Mouse (Mus musculus) natural killer cell, adult 2 months (primary cell): Measurements from ENCODE around the gene Fau.
A peak's percentile ranks its signal among the peaks of the same experiment; 100 is the strongest.

Experiments used
- DNase-seq, 2 experiments: peaks; one replicate each; pipeline ENCODE4 v3.0.0; 2022; ENCODE audit warnings: low spot score in 2 of 2

The Fau gene

DNA sequence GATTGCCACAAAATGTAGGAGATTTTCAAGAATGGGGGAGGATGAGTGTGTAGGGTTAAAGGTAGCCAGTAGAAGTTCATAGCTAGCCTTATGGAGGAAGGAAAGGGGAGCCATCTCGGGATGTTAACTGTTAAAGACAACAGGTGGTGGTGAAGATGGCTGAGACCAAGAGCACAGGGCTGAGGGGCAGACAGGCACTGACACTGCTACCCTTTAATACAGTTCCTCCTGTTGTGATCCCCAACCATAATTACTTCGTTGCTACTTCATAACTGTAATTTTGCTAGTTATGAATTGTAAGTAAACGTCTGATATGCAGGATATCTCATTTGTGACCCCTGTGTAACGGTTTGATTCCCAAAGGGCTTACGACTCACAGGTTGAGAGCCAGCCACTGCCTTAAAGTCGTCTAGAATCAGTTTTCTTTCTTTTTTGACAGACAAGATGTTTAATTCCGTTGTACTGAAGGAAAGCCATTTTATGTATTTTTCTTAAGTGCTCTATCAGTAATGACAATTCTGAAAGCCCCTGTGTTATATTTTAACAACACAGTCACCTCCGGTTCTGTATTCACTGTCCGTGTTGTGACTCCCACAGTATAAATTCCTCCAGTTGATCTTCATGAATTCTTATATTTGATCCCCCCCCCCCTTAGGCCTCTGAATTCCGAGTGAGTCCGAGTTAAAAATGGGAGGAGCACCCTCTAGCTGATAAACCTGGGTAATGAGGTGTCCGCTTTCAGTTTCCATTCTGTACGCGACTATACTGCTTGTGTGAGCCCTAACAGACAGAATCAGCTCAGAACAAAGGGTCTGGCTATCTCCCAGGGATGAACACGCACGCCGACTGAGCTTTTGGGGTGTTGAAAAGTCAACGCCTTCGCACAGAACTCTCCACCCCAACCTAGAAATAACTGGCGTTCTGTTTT lies 12.0 kb upstream of the Fau start:
- peak; percentile 58 to 60 for DNase-seq

DNA sequence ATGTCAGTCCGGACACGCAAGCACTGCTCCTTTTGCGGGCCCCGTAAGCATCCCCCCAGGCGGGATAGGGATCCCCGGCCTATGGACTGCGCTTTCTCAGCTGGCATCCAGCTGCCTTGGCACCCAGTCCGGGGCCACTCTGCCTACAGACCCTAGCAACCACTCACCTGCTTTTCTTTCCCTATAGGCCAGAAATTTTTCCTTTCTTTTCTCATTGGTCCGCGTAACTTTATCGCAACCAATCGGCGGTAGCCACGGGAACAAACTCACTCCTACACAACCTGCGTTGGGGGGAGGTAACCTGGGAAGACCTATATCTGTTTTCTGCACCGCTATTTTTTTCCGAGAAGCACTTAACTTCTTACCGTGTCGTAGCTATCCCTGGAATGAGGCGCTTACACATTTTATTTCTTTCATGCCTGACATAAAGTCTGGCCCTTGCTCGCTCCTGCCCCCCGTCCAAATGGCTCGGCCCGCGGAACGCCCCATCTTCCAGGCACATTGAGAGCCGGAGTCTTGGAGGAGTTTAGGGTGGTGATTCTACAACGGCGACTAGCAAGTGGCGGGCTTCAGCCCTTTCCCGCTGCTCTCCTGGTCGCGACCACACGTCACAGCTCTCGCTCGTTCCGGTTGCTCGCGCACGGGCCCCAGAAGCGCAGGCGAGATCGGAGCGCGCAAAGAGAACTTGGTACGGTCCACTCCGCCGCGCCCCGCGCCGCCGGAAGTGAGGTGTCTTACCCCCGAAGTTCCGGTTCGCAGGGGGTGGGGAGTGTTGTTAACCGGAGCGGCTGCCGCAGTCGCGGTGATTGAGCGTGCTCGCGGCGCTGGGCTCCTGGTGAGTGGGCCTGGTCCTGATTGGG lies 11.1 kb upstream of the Fau start, which contains the start of gene Syvn1:
TSS of gene Syvn1 (plus strand) at position 283 of the 860 bp plus-strand sequence.
- DNase-seq, result peak; percentile 90 to 91

DNA sequence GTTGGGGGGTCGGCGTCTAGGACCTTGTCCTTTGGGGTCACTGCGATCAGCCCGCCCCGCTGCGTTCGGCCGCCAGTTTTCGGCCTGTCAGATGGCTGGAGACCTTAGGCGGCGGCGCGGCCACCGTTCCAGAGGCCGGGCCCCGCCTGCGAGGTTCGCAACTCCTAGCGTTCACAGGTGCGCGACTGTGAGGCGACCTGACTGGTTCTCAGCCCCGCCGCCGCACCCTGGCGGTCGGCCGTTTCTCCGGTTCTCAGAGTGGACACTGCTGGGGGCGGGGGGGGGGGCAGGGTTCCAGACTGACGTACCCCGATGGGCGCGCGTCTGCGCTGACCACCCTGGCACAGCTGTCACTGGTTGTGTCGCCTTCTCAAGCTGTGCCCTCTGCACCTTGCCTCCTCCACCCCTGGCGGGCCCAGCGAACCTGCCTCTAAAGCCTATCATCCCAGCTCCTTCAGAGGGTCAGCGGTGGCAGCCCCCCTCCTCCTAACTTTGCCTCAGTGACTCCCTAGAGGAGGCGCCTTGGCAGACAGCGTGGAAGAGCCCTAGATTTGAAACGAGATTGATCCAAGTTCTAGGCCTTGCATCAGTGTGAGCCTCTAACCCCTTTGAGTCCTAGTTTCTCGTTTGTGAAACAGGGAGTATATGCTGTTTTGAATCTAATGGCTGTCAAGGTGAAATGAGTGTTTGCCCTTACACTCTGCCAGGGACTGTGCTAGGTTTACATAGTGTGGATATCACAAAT lies 10.3 kb upstream of the Fau start:
- no peak for DNase-seq

DNA sequence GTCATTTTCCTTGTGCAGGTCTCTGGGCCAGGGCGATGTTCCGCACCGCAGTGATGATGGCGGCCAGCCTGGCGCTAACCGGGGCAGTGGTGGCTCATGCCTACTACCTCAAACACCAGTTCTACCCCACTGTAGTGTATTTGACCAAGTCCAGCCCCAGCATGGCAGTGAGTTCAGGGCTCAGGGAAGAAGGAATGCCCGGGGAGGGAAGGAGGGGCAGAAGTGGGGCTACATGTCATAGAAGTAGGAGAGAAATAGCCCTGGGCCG lies 9.8 kb upstream of the Fau start:
- DNase-seq, result no peak

DNA sequence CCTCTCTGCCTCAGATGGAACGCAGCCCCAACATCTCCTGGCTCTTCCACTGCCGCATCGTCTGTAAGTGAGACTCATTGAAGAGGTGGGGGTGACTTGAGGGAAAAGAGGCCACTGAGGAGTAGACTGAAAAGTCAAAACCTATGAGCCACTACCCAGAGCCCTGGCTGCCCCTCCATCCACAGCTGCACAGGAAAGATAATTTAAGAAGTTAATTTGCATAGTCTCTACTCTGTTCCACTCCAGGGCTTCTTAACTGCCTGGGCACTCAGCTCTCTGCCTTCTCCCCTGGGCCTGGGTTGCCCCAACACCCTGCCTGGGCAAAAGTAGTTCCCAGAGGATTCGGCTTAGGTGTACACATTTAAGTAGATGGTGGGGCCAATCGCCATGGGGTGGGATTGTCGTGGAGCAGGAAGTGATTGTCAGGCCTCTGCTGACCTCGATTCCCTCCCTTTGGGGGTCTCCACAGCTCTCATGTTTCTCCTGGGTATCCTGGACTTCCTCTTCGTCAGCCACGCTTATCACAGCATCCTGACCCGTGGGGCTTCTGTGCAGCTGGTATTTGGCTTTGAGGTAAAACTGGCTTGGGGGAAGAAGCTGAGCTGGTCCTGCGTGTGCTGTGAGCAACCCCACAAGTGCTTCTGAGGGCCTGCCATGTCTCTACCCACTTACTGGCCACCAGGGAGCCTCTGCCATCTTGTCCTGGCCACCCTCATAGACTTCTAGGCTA lies 8.8 kb upstream of the Fau start:
- peak in 1 of 2 experiments; percentile 52 for DNase-seq

DNA sequence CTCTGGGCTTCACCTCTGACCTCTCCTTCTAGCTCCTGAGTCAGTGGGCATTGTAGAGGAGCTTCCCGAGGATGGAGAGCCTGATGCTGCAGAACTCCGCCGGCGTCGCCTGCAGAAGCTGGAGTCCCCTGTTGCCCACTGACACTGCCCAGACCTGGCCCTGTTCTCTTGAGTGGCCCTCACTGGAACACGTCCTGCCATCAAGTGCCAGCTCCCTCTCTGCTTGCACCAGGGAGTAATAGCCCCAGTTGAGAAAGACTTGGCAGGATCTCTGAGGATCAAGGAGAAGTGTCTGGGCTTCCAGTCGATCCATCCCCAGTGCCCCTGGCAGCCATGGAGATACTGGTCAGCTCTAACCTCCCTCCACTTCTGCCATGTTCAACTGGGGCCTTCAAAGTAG lies 5.1 kb upstream of the Fau start:
- no peak for DNase-seq

DNA sequence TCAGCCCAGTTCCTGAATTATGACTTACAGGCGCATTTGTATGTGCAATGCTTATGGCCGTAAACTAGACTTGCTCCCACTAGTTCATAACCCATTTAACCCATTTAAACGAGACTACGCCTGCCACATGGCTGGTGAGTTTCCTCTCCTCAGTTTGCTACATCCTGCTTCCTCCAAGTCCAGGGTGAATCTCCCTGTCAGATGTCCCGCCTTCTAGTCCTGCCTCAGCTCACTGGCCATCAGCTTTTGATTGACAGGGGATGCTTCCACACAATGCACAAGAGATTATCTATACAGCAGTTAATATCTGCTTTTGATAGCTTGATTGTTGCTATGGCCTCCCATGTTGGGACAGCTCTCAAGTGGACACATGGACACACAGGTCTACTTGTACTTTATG lies 3.3 kb upstream of the Fau start:
- DNase-seq, result no peak

DNA sequence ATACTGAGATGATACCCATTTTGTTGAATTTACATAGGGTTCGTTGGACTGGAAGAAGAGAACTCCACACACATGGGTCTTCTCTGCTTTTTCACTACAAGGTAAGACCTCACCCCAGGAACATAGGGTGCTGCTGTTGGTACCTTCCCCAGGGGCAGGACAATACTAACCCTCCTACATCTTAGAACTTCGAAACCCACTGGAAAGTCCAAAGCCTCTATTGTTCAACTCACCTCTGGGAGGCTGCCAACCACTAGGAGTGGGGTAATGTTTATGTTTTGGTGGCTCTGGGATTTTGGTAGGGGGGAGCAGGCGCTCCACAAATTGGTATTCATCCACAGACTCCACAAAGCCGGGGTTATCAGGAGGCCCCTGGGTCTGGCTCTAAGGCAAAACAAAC lies 948 bp upstream of the Fau start:
- no peak for DNase-seq

DNA sequence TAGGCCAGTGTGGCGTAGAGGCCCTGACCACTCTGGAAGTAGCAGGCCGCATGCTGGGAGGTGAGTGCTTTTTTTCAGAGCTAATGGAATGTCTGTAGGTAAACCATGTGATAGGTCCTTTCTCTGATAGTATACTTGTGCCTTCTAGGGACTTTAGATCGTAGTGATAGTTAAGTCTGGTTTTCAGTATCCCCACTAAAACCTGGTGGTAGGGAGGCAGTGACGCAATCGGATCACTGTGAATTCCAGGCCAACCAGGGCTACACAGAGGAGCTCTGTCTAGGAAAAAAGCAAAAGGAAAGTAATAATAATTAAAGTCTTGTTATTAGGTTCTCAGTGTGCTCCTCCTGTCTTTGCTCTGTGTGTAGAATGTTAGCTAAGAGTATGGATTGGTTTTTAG lies 869 bp downstream of the Fau start:
- DNase-seq, result no peak

DNA sequence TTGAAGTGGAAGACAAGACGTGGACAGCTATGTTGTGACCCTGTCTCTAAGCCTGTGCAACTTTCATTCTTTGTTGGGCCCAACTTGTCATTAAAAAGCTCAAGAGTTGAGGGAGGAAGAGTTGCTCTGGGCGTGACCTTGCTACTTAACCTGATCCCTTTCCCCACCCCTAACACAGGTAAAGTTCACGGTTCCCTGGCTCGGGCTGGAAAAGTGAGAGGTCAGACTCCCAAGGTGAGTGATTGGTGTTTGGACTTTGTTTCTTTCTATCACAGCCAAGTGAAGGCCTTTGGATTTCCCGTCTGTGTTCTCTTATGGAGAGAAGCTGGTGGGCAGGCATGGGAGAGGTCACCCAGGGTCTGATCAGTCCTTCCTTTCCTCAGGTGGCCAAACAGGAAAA lies 1.3 kb downstream of the Fau start:
- DNase-seq, result no peak

DNA sequence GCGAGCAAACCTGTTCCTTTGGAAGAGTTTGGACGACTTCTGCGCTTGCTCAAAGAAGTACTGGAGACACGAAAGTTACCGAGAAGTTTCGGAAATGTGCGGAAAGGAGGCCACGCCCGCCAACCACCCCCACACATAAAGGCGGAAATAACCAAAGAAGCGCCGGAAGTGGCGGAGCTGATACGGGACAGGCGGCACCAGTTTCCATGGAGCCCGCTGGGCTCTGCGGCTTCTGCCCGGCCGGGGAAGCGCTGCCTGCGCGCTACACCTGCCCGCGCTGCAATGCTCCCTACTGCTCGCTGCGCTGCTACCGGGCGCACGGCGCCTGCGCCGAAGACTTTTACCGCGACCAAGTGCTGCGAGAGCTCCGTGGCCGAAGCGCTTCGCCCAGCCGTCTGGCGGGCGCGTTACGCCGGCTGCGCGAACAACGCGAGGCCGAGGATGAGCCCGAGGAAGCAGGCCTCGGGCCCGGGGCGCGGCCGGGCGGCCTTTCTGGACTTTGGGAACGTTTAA lies 3.4 kb downstream of the Fau start, which contains the start of gene Znhit2:
TSS of gene Znhit2 (plus strand) at position 172 of the 513 bp plus-strand sequence.
- DNase-seq, result peak; percentile 92 to 93

DNA sequence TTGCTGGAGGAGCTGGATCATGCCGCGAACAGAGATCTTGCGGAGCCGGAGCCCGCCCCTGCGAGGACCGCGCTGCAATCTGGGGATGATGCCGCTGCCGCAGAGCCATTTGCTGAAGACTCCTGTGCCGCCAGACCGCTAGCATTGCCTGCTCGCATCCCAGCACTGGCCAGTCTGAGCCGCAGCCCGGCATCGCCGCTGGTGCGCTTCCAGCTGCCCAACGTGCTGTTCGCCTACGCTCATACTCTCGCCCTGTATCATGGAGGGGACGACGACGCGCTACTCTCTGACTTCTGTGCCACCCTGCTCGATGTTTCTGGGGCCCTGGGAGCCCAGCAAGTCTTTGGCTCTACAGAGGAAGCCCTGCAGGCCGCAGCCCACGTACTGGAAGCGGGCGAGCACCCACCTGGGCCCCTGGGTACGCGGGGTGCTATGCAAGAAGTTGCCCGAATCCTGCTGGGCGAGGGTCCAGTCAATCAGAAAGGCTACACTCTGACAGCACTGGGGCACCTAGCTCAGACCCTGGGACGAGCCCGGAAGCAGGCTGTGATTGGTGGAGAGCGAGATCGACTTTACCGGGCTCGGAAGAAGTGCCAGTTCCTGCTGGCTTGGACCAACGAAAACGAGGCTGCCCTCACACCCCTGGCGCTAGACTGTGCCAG lies 4.1 kb downstream of the Fau start:
- DNase-seq, result peak; percentile 49 to 56

DNA sequence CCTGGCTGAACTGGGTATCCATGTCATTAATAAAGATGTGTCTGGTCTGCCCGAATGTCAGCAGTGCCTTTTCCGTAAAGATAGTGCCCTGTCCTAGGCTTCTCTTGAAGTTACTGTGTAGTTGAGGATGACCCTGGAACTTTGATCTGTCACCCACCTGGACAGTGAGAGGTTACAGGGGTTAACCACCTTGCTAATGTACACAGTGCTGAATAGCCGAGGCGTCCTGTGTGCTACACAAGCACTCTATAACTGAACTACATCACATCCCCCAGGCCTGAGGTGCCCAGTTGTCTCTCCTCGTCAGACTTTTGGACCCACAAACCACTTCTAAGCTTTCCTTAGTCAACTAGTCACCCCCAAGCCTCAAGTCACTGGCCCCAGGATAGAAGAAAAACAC lies 4.8 kb downstream of the Fau start:
- DNase-seq, result no peak

DNA sequence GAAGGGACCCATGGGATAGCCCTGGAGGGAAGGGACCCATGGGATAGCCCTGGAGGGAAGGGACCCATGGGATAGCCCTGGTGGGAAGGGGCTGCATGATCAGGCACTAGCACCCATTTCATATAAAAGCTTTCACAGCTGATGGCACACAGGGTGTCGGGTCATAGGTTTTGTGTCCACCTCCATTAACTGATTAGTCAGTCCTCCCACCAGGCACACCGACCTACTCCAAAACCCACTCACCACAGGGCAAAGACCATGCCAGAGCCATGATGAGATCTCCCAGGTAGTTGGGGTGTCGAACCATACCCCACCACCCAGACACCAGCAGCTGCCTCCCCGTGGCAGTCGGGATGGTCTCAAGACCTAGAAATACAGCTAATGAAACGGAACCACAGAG lies 5.4 kb downstream of the Fau start:
- DNase-seq, result no peak

DNA sequence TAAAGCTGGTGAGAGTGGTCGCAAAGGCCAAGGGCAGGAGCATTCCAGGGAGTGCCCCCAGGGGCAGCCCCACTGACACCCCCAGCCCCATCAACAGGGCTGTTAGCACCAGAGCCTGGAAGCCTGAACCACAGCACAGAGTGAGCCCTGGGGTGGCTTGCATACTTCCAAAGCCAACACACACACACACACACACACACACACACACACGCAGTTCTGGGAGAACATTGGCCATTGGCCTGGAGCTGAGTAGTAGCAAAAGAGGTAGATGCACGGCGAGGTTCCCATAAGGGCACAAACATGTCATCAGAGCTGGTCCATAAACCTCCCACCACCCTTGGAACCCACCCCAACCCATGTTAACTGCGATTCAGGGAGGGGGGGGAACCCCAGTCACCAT lies 8.9 kb downstream of the Fau start:
- DNase-seq, result no peak

DNA sequence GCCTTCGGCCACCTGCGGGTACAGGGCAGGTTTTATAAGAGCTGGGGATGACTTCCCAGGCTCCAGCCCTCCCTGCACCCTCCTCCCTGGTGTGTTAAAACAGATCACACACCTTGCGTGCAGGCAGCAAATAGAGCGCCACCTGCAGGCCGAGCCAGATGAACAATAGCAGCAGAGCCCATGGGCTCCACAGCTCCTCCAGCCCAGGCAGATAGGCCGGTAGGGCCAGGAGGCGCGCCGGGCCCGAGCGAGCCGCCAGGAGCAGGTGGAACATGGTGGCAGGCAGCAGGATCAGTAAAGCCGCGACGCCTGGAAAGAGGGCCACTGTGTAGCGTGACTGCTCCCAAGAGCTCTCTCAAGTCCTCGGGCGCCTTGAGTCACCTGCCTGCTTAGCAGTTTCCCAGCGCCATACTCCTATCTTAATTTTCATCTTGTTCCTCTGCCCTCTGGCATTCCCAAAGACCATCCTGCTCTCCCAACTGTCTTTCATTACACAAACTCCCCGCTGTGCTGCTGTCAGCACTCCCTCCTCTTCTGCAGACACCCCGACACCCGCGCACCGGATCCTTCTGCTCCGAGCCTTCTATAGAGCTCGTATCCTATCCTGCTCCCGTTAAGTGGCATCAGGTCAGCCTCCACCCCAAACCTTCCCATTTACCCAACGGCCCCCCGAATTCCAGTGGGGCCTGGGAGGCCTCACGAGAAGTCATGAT lies 9.5 kb downstream of the Fau start:
- peak; percentile 80 to 87 for DNase-seq

DNA sequence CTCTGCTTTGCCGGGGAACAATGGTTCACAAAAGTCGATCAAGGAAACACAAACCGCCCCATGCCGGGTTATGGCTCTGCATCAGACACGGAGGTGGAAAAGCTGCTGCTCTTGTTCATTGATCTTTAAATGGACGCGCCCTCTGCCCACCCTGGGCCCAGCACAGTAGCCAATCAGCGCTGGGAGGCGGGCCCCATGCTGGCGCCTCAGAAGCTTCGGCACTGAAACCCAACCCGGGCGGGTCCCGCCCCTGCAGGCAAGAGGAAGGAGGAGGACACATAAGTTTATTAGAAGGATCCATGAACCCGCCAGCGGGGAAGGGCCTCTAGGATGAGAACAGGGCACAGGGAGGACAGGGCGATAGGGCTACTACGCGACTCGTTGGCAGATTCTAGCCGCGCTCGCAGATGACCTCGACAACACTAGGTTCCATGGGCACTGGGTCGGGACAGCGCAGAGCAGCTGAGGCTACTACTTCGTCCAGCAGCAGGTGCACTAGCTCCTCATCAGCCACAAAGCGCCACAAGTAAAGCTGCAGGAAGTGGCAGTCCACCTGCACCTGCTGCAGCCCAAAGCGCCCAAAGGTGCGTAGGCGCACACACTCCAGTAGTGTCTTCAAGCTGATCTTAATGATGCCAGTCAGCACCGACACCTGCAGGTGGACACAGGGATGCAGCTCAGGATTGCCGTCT lies 10.2 kb downstream of the Fau start, which contains the start of gene Tm7sf2:
TSS of gene Tm7sf2 (minus strand) at position 650 of the 692 bp plus-strand sequence.
- peak; percentile 73 to 82 for DNase-seq

DNA sequence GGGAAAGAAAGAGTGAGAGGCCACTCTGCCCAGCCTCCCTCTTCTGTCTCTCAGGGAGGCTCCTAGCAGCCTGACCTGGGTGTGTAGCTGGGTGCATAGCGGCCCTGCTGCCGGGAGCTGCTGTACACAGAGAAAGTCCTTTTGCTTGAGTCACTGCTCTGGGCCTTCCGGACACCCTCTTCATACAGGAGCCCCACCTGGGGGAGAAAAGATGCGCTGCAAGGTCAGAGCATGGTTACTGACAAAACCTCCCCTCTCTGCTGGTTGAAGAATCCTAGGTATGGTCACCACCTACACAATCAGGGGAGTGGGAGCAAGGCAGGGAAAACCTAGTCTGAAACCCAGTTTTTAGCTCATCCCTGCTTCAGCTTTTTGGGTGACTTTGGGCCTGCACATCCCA lies 11.3 kb downstream of the Fau start:
- no peak for DNase-seq

DNA sequence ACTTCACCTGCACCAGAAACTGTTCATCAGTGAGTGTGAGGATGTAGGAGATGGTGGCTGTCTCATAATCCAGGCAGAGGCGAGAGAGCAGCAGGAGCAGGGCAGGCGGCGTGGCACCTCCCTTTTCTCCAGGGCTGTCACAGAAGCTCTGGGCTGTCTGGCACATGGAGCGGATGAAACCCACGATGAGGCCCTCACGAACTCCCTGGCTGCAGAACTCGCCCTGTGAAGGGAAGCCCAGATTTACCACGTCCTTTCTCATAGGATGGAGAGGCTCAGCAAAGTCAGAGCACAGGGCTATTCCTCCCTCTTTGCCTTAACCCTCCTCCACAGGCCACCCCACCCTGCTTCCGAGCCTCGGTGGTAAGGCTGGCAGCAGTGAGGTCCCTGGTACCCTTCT lies 12.2 kb downstream of the Fau start:
- DNase-seq, result no peak
